Mouse (Mus musculus): Measurements from ENCODE around the gene Cyp2u1.
"Not testable (repeated sequence)": the region's sequence is repeated elsewhere in the genome, so short reads cannot be mapped to it uniquely, and the experiment has no call there.

The Cyp2u1 gene

DNA sequence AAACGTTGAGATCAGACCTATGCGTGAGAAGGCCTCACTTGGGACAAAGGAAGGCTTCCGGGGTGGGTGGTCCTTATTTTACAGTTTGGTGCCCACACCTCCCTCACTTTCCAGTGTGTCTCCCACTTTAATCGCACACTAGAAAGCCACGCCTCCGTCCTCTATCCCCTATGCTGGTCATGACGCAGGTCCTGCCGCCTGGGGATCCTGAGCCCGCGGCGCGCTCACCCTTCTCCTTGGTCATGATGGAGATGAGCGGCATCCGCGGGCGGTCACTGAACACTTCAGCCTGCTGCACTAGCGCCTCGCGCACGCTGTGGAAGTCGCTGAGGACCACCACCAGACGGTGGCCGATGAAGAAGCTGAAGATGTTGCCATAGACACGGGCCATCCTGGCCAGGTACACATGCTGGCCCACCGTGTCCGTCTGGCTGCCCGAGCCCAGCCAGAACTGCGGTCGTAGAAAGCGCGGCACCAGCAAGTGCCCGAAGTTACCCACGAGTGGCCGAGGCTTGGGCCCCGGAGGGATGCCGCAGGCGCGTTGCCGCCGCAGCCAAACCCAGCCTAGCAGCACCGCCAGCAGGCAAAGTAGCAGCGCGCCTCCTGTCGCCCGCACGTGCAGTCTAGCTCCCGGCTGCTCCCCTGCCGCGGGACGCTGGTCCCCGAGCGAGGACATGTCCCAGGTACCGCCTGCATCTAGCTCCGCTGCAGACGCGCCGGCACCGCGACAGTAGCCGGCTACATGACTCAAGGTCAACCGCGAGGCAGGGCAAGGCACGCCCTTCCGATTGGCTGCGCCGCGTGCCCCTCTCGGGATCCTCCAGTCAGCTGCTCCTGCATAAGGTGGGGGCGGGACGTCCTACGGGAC, at the start of gene Cyp2u1:
TSS of gene Cyp2u1 (minus strand) at position 776 of the 868 bp plus-strand sequence.
- DNase-seq (ENCODE audit: low read depth, low spot score), result peak; percentile 82

DNA sequence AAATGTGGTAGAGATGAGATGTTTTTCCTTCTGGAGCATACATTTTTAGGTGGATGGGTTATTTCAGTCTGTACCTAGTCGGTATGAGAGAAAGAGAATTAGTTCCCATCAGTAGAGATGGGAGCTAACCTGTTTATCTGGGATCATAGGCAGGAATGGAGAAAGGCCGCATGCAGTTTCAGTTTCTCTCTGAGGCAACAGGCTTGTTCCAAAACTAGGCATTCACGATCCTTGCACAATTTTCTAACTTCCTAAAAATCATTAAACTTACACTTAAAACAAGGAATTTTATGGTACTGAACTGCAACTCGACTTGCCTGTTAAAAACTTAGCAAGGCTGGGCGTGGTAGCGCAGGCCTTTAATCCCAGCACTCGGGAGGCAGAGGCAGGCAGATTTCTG, 47.5 kb upstream of the Cyp2u1 start:
- DNase-seq (ENCODE audit: low read depth, low spot score), result no peak

DNA sequence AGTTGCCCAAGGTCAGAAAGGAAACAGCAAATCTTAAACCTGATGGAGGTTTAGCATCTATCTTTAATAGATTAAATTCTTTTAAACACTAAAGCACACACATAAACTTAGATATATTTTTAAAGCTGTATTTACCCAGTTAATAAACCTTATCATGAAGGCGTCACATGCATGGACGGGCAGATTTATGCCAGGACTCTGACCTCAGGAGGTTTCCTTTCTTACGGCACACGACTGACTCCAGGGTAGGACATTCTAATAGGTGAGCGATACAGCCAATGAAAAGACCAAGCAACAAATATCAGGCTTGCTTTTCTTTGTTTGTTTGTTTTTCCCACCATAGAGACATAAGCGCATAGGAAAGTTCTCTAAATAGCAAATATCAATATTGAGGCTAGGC, 46.0 kb upstream of the Cyp2u1 start:
- no peak for DNase-seq (ENCODE audit: low read depth, low spot score)

- no peak for DNase-seq (ENCODE audit: low read depth, low spot score)
Observed at GRCm38 (mm10) chr3:131348579-131348950, 45.5 kb upstream of the Cyp2u1 start.

DNA sequence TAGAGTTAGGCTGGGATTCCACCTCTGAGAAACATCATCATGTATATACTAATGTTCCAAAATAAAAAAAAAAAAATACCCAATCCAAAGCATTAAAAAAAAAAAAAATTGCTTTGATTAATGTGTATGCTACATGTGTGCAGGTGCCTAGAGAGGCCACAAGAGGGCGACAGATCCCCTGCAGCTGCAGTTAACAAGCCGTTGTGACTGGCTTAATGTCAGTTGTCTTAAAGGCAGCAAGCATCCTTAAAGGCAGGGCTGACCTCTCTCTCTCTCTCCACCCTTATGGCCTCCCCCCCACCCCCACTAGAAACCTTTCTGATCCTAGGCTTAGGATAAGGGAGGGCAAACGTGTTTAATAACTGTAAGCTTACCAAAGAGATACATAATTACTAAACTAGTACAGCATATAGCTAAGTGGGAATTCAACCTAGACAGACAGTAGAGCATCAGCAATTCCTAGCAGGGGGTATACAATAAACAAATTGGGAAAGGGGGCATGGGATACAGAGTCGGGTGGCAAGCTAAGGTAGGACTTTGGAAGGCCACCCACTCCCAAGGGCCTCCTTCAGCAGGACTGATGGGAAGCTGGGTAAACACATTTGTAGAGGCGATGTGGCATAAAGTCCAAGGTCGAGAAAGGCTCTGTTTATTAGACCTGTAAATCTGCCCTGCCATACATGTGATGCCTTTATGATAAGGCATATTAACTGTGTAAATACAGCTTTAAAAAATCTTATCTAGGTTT, 45.0 kb upstream of the Cyp2u1 start:
- DNase-seq (ENCODE audit: low read depth, low spot score), result no peak

DNA sequence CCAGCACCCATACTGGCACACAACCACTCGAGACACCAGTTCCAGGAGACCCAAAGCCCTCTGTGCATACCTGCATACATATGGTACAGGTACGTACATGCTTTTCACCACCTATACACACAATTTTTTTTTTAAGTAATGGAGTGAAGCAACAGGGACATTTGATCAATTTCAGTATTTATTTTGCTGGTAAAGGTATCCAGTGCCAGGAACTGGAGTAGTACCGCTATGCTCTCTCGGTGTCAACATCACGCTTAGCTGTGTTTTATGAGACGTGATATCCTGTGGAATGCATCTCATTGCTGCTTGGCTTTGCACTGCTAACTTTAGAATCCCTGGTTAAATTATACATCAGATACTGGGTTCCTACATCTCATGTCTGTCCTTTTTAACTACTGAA, 42.9 kb upstream of the Cyp2u1 start:
- no peak for DNase-seq (ENCODE audit: low read depth, low spot score)

DNA sequence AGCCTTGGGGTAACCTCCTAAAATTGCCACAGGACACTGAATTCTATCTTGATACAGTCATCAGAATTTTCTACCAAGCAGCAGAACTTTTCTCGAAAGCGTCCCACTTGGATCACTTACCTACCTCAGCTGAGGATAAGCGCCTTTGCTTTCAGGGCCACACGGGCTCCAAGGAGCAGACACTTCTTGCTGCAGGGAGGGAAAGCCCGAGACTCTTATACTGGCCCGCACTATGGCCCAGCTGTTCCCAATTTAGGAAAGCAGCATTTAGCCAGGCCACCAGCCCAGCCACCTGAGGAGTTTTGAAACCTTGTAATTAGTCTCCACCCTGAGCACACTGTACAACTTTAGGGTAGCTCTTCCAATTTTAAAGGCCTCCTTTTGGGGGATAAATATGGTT, 40.3 kb upstream of the Cyp2u1 start:
- DNase-seq (ENCODE audit: low read depth, low spot score), result no peak

DNA sequence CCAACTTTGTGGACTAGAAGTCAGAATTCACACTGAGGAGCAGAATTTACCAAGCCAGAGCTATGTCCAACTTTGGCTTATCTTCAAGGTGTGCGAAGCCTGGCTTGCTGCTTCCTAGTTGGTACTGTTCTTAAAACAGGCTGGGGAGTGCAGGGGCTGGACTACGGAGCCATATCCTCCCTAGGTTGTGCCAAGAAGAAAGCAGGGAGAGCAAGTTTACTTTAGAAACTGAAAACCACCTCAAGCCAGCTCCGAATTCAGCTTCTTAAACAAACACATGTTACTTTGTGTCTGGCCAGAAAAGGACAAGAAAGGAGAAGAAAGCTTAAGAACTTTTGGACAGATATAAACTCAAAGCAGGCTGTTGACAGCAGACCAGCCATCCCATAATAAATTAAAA, 37.9 kb upstream of the Cyp2u1 start:
- no peak for DNase-seq (ENCODE audit: low read depth, low spot score)

DNA sequence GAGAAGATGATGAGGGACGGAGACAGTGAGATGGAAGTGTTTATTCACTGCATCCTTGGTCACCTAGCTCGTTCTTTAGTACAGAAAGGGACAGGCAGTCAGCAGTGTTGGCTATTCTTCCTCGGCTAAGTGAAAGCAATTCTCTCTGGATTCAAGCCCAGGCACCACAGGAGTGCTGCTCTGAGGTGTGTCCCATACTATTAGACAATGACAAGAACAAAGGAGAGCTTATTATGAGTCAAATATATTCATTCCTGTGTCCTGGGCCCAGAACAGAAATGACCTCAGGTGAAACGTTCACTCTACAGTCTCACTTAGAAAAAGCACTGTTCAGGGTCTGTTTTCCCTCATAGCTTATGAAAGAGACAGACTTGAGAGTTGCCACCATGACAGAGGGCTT, 36.3 kb upstream of the Cyp2u1 start:
- DNase-seq (ENCODE audit: low read depth, low spot score), result no peak

DNA sequence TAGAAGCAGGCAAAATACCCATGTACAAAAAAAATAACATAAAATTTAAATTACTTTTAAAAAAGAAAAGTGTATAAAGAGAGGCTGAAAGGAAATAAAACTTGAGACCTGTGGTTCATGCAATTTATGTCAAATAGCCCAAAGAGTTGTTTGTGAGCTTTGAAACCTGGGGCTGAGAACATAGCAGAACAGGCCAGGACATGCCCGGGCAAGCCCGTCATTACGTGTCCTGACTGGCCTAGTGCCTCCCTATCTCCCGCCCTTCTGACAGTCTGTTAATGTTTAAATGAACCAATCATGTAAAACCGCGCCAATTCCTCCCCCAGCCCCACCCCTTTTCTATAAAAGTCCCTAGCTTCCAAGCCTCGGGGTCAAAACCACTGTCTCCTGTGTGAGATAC, 34.7 kb upstream of the Cyp2u1 start:
- not testable (repeated sequence) for DNase-seq (ENCODE audit: low read depth, low spot score)

DNA sequence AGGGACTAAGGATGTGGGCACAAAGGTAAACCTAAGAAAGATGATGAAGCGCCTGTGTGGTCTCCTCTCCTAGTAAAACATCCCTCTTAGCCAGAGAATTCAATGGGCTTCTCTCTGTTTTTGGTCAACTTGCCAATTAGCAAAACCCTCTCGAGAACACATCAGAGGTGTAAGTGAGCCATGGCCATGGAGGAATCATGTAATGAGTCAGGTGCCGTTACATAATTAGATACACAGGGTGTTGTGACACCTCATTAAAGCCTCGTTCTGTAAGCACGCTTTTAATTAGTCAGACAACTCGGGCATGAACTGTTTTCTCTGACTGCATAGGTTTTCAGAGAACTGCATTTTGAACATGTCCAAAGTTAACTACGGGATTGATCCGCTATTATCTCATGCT, 33.6 kb upstream of the Cyp2u1 start:
- no peak for DNase-seq (ENCODE audit: low read depth, low spot score)

GRCm38 (mm10) chr3:131335117-131335547, 32.1 kb upstream of the Cyp2u1 start:
- no peak for DNase-seq (ENCODE audit: low read depth, low spot score)

DNA sequence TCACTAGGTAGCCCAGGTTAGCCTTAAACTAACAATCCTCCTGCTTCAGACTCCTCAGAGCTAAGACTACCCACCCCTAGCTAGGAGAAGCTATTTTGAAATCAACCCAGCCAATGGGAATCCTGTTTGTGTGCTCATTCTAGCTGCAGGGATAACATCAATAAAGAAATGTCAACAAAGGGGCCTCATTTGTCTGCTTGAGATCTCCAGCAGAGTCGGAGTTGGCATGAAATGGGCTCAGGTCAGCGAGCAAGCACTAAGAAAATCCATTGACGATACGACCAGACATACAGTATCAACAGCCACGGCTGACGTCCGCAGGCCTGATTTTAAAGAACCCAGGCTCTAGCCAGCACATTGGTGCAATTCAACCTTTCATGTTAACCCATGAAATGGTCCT, 24.2 kb upstream of the Cyp2u1 start:
- DNase-seq (ENCODE audit: low read depth, low spot score), result no peak

- DNase-seq (ENCODE audit: low read depth, low spot score), result no peak
Observed at GRCm38 (mm10) chr3:131326637-131327036, 23.6 kb upstream of the Cyp2u1 start.

DNA sequence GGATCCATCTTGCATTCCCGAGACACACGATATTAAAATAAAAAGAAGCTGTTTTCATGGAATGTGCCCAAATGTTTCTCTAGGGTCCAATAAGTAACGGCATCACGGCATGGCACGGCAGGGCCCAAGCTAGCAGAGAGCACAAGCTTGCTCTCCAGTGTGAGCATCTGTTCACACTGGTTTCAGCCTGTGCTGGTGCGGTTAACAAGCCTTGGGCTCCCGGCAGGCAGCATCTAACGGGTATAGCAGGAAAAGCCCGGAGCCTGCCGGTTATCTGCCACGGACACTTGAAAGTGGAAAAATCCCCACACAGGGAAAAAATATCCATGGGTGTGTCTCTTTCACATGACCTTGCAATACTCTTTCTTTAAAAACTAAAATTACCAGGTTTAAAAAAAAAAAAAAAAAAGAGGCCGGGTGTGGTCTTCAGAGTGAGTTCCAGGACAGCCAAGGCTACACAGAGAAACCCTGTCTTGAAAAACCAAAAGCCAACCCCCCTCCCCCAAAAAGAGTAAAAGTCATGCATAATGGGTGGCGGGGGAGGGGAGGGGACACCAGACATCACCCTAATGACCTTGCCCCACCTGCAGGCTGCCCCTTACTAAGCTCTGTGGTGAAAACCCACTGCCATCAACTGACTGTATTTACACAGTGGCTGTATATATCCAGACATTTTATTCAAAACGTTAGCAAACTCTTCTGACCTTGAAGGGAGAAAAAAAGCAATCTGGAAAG, 19.2 kb upstream of the Cyp2u1 start:
- DNase-seq (ENCODE audit: low read depth, low spot score), result no peak

GRCm38 (mm10) chr3:131320184-131320583, 17.2 kb upstream of the Cyp2u1 start:
- peak; percentile 24 for DNase-seq (ENCODE audit: low read depth, low spot score)

DNA sequence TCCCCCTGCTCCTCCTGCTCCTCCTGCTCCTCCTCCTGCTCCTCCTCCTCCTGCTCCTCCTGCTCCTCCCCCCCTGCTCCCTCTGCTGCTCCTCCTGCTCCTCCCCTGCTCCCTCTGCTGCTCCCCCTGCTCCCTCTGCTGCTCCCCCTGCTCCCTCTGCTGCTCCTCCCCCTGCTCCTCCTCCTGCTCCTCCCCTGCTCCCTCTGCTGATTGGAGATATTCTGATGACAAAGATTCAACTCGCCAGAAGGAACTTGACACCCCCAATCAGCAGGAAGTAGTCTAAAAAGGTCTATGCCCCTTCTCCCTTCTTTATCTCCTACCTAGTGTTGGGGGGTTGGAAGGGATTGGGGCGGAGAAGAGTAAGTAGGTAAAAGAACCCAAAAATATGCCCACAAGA, 15.2 kb upstream of the Cyp2u1 start:
- no peak for DNase-seq (ENCODE audit: low read depth, low spot score)

DNA sequence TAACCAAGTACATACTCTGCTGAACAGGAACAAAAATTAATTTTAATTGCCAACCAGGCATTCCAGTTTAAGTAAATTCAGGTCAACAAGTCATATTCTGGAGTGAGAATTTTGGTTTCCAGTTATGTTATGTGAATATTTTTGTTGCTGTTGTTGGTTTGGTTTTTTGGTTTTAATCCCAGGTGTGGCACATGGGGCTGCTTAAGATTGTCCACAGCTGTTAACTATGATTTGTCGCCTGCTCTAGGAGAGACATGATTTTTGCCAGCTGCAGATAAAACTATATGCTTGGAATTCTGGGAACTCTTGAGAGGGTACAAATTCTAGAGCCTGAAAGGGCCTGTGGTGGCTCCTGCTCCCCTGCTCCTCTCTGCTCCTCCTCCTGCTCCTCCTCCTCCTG, 14.1 kb upstream of the Cyp2u1 start:
- no peak for DNase-seq (ENCODE audit: low read depth, low spot score)

DNA sequence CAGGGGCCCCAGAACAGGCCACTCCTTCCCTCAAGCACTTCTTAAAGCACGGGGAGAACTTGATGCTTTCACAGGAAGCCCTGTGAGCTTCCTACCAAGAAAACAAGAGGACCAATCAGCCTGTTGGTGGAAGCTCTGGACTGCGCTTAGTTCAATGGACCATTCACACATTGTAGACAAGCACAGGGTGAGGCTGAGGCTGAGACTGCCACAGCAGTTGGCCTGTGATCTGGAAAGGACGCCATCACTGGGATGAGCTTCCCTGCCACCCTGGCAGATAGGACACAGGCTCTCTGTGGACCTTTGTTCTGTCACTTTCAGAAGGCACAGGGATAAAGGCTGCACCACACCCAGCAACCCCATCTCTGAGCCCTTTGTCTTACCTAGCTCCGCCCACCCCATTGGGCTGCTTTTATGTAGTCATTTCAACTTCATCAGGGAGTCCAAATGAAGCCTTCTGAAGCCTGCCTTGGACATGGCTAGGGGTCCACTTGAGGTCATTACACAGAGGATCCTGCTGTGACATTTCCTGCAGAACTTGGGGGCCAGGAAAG, 13.0 kb upstream of the Cyp2u1 start:
- no peak for DNase-seq (ENCODE audit: low read depth, low spot score)

DNA sequence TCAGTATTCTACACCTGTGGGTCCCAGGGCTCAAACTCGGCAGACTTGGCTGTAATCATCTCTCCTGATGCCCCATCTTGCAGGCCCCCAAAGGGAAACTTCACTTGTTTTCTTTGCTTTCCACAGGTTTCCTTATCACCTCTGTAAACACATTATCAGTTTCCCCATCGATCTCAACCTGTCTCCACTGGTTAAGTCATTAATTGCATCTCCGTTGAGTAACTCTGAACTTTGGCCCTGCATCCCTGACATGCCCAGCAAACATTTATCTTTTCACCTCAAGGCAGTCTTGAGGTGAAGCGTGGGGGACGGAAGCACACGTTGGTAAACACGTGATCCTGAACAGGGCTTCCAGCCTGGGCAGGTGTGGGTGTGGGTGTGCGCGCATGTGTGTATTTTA, 9.3 kb upstream of the Cyp2u1 start:
- no peak for DNase-seq (ENCODE audit: low read depth, low spot score)

DNA sequence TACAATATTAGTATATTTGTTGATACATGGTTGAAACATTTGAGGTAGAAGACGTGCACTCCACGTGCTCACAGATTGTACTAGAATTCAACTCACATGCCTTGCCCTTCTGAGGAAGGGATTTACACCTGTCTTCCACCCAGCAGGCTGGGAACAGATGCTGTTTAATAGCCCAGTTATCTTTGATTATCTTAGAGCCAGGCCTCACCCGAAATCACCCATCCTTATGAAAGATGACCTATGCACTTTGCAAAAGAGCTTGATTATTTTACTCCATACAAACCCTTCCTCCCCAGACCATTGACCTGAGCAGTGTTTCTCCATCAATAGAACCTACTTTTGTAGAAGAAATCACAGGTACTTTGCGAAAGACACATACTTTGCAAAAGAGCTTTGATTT, 7.5 kb upstream of the Cyp2u1 start:
- DNase-seq (ENCODE audit: low read depth, low spot score), result no peak

DNA sequence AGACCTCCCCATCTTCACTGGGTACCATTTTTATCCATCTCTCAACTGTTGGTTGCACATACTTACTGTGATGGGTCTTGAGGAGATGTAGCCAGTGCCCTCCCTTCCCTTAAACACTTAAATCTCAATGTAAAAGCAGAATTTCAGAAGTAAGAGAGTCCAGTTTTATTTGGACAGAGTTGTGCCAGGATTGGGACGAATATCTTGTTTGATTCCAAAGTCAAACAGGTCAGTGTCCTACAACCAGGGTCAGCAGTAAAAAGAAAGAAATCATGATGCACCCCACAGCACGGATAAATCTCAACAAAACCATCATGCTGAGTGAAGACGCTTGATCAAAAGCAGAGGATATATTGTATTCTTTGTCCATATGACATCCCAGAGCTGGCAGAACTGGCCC, 4.8 kb upstream of the Cyp2u1 start:
- no peak for DNase-seq (ENCODE audit: low read depth, low spot score)

All from brain, embryonic 18.5 days (tissue).